Mouse (Mus musculus) heart, postnatal 0 days (tissue): ENCODE results near the gene Grik1.

Experiments used
- CTCF ChIP-seq: IDR thresholded peaks from 2 replicates; pipeline ENCODE4 v1.5.1; 2016; ENCODE audit warnings: antibody characterized with exemption, control low read depth, low read depth
- EP300 ChIP-seq: IDR thresholded peaks from 2 replicates; pipeline ENCODE4 v1.6.1; 2016; ENCODE audit warnings: antibody characterized with exemption, low read depth

DNA sequence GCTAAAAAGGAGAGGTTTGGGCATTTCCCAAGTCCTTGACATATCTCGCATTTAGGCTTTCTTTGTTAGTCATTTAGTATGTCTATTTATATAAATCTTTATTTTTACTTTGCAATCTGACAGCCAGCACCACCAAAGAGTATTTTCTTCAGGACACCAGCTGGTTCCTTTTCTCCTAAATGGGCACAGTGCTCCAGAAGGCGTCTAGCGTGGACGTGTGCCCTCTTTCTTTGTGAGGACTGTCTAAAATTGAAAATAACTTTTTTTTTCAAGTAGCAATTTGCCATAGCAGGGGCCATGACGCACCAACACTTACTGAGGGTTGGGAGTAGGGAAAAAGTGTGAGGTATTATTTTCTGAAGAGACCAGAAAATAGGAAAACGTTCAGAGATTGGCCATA, 425.5 kb downstream of the Grik1 start:
- TF ChIP-seq EP300 (no peak), CTCF (no peak)
